Mouse (Mus musculus) heart, adult 11 months (tissue): ENCODE results near the gene Por.

Experiments used
- DNase-seq: peaks from one replicate; pipeline ENCODE4 v3.0.0; 2022

Por gene

DNA sequence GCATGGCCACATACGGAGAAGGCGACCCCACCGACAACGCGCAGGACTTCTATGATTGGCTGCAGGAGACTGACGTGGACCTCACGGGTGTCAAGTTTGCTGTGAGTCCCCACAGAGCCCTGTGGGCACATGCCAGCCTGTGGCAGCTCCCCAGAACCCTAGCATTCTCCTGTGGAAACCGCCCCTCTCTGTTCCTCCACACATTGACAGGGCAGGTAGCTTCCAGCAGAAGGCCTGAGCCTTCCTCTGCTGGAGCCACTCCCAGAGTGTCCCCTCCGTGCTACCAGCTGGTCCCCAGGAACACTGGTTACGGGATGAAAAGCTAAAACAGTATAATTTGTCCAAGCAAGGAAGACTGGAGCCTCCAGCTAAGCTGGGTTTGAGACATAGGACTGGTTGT lies 60.4 kb downstream of the Por start:
- no peak for DNase-seq

DNA sequence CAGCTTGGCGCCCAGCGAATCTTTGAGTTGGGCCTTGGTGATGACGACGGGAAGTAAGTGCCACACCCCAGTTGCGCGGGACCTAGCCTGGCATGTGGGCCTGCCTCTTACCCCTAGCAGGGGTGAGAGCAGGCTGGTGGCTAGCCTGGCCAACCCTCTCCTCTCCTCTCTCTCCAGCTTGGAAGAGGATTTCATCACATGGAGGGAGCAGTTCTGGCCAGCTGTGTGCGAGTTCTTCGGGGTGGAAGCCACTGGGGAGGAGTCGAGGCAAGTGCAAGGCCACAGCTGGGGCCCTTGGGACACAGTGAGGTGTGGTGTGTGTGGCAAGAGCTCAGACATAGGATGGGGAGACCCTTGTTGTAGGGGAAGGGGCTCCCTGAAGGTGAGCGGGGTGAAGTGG lies 61.1 kb downstream of the Por start:
- DNase-seq = peak; percentile 92

DNA sequence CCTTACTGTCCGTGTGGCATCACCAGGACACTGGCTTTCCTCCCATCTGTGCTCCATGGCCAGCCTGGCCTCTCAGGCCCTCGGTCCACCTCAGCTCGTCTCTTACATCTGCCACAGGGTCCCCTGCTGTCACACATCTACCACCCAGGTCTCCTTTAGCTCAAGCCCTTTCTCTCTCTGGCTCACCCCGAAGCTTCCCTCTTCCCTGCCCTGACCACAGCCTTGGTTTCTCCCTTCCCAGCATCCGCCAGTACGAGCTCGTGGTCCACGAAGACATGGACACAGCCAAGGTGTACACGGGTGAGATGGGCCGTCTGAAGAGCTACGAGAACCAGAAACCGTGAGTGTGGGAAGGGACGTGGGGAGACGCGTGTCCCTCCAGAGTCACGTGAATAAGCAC lies 61.5 kb downstream of the Por start:
- peak; percentile 91 for DNase-seq

DNA sequence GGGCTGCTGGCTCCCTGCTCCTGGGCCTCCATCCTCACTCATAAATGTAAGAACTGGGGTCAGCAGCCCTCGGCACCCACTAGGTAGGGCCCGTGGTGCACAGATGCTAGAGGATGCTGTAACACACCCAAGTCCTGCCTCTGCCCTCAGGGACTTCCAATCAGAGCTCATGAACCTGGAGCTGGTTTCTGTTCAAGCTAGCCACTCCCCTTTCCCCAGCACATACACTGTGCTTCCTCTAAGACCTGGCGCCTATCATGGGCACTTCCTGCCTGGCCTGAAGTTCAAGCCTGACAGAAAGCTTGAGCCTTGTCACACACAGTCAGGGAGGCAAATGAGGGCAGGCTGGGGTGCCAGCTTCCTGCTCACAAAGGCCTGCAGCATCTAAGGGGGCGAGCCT lies 63.2 kb downstream of the Por start:
- no peak for DNase-seq

DNA sequence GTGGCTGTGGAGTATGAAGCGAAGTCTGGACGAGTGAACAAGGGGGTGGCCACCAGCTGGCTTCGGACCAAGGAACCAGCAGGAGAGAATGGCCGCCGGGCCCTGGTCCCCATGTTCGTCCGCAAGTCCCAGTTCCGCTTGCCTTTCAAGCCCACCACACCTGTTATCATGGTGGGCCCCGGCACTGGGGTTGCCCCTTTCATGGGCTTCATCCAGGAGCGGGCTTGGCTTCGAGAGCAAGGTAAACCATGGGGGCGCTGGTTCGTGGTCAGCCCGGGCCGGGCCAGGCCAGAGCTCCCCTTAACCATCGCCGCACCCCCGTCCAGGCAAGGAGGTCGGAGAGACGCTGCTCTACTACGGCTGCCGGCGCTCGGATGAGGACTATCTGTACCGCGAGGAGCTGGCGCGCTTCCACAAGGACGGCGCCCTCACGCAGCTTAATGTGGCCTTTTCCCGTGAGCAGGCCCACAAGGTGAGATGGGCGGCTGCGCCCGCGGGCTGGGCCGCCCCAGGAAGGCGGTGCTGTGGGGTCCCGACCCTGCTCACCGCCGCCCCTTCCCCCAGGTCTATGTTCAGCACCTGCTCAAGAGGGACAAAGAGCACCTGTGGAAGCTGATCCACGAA lies 64.3 kb downstream of the Por start:
- DNase-seq = peak; percentile 94

DNA sequence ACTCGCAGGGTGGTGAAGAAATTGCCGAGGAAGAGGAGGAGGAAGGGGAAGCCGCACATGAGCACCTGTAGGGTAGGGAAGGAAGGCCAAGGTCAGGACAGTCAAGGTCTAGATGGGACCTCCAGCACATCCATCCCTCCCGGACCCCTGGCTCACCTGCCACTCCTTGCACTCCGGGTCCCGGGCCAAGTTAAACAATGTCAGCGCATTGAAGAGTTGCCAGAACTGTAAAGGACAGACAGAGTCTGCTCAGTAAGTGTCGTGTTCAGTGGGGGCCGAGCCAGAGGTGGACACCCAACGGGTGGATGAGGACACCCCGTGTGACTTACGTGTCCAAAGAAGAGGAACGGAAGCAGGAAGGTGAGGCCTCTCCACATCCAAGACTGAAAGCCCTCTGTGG lies 65.9 kb downstream of the Por start:
- DNase-seq = no peak

DNA sequence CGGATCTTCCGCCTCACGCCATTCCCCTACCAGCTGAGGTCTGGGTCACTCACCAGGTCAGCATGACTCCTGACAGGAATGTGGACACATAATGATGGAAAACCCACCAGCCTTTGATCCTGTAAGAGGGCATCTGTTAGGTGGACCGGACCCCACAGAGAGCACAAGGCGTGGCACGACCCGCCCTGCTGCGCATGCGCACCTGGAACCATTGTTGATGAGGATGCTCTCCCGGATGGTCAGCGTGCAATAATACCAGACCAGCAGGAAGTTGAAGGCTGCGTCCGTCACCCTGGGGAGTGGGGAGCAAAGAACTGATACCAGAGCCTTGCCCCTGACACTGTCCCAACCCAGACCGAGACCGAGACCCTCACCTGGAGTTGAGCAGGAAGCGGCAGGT lies 66.7 kb downstream of the Por start:
- DNase-seq = no peak

DNA sequence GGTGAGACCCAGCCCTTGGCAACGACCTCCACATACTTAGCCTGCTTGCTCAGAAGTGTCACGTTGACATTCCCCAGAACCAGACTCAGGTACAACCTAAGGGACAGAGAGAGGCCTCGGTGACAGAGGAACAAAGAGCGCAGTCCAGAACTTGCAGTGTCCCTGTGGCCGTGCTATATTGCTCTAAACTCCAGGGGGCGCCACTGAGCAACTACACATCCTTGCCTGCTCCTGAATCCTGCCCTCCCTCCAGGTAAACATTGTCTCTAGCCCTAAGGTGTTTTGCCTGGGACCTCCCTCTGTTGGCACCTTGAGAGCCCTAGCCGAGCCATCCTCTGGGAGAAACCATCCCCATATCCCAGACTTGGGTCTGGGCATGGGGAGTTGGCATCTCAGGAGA lies 67.3 kb downstream of the Por start:
- DNase-seq = no peak

DNA sequence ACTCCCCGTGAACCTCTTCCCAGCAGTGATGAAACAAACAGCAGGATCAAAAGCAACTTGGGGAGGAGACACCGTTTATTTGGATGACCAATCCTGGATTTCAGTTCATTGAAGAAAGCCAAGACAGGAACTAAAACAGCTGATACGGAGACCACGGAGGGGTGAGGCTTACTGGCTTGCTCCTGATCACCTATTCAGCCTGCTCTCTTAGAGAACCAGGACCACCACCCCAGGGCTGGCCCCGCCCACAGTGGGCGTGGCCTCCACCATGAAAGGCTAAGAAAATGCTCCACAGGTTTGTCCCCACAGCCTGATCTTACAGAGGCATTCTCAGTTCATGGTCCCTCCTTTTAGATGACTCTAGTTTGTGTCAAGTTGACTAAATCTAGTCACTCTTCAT lies 68.4 kb downstream of the Por start:
- DNase-seq = no peak

DNA sequence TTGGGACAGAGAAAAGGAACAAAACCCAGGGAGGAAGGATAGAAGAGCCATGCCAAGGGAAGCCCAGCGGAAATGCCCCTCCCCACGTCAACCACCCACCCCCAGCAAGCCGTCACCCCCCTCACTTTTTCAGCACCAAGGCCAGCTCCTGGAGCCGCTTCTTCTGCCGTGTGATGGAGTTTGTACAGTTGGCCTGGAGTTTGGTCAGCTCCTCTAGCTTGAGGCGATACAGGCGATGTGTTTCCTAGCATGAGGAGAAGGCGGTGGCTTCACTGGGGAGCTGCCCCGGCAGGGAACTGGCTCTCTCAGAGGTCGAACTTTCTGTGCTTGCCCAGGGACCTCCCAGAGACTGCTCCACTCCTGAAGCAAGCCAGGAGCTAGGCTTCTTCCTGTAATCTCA lies 72.3 kb downstream of the Por start:
- DNase-seq = no peak

DNA sequence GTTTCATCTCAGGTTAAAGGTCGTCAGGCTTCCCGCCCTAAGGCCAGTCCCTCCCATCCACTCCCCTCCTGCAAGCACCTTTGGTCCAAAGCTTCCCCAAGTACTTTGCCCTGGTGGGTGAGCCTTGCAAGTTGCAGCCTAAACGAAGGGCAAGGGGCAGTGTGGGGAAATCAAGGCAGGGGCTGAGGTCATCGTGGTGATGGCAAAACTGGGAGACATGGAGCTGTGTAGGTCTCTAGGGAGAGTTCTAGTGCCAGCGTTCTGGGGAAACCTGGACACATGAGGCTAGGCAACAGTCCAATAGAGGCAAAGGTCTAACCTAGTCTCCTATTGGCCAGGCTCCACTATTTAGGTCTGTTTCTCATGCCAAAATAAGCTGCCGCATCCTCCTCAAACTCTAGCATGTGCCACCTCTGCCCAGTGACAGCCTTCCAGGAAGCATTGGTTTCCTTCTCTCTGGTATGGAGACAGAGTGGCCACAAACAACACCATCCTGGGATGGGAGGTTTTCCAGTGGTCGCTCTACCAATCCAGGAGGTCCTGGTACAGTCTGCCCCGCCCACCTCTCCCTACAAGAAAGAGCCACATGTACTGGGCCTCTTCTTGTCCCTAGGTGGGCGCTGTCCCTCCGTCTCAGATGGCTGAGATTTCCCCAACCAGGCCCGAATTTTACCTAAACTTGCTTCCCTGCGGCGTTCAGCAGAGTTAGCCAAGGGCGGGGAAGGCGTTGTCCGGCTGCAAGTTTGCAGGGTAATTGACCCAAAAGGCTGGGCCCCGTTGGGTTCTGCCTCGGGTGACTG lies 73.3 kb downstream of the Por start:
- peak; percentile 94 for DNase-seq

DNA sequence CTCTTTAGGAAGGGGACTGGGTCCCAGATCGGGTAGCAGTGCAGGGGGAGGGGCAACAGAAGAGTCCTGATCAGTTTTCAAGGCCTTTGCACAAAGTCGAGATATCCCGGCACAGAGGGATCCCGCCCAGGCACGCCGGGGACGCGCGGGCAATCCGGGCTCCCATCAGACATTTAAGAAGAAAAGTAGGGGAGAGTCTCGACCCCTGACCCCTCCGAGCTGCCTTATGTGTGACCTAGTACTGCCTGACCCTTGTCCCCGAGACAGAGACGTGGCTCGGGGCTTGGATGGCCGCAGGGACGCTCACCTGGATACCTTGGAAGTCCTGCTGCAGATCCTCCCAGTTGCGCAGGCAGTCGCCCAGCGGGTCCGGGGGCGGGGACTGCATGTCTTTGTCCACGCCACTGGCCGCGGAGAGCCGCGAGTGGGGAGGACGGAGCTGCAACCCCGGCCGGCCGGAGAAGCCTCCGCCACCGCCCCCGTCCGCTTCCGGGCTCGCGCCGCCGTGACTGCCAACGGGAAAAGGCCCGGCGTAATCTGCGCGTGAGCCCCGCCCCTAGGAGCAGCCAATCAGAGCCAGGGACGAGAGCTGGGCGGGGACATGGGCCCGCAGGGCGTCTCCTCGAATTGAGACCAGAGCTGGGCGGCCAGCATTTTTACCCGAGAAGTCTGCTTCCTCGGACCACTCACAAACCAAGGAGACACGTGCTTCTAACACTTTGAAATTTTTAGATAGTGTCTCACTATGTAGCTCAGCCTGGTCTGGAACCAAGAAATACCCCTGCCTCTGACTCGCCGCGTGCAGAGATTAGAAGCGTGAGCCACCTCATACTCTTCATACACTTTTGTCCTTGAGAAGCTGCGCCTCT lies 74.1 kb downstream of the Por start, which contains the start of gene Tmem120a:
Gene Tmem120a, minus strand, starts transcription at position 708 of the 869 bp plus-strand sequence.
- DNase-seq = peak; percentile 100

DNA sequence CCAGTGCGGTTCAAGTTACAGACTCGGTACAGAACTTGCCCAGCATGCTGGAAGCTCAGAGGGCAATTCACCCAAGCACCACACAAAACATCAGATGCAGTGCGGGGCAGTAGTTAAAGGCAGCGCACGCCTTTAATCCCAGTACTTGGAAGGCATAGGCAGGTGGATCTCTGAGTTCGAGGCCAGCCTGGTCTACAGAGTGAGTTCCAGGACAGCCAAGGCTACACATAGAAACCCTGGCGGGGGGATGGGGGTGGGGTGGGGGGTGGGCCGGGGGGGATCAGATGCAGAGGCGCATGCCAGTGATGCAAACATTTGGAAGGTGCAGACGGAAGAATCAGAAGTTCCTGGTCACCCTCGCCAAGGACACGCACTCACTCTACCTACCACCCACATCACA lies 74.9 kb downstream of the Por start:
- peak; percentile 93 for DNase-seq

DNA sequence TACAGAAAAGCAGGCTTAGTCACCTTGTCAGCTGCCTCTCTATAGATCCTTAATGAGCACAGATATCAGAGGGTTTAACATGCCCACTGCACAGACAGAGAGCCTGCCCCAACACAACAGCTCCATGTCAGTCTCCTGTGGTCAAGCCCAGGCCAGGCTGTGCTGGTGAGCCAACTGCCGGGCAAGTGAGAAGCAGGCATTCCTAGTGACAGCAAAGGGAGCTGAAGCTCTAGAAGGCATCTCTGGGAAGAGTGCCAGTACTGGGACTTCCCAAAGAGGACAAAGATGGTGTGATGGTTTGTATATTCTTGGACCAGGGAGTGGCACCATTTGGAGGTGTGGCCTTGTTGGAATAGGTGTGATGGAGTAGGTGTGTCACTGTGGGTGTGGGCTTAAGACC lies 81.2 kb downstream of the Por start:
- peak; percentile 84 for DNase-seq

DNA sequence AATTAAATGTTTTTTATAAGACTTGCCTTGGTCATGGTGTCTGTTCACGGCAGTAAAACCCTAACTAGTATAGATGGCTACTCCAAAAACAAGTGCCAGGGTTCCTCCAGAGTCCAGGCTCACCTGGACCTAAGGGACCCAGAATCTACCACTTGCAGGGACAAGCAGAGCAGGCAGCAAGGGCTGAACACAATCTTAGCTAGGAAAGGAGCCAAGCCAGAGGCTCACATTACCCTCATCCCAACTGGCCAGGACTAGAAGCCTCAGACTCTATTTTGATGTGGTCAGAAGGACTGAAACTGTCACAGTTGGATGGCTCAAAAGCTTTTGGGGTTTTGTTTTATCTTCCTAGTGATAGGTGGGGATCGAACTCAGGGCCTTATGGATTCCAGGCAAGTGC lies 81.8 kb downstream of the Por start:
- DNase-seq = no peak

DNA sequence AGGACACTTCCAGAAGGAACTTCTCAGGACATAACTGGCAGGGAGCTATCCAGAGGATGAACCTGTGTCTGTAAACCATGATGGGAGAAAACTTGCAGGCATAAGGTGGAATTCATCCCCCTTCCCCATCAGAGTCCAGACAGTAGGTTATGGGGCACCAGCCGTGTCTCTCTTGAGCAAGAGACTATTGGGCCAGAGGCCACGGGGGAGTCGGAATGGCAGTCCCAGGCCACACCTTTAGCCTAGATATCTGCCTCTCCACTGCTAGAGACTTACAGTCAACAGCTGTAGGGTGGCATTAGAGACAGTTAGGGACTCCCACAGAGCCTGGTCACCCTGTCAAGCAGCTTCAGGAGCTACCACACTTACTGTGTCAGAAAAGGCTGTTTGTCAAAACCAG lies 92.0 kb downstream of the Por start:
- no peak for DNase-seq

DNA sequence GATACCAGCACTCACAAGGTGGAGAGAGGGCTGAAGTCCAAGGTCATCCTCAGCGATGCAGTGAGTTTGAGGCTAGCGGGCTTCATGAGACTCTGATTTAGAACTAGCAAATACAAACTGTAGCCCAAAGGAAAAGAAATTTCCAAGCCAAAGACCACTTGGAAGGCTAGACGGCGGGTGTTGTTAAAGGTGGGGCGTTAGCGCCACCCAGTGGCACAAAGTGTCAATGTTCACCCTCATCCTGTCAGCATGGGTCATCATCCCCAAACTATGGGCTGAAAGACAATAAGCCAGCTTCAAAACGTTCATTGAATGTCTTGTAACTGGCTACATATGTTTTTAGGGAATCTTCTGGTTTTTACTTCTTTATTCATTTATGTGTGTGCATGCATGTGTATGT lies 93.7 kb downstream of the Por start:
- peak; percentile 95 for DNase-seq

DNA sequence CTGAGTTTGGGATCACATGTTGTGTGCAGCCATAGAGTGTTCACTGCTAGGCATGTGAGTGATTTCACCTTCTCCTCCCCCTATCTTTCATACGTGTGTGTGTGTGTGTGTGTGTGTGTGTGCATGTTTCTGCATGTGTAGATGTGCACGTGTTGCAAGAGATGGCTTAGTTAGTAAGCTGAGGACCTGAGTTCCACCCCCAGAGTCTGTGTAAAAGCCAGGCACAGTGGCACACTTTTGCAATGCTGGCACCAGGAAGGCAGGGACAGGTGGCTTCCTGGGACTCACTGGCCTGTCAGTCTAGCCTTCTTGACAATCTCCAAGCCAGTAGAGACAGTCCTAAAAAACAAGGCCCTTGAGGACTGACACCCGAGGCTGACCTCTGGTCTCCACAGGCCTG lies 95.1 kb downstream of the Por start:
- DNase-seq = no peak

DNA sequence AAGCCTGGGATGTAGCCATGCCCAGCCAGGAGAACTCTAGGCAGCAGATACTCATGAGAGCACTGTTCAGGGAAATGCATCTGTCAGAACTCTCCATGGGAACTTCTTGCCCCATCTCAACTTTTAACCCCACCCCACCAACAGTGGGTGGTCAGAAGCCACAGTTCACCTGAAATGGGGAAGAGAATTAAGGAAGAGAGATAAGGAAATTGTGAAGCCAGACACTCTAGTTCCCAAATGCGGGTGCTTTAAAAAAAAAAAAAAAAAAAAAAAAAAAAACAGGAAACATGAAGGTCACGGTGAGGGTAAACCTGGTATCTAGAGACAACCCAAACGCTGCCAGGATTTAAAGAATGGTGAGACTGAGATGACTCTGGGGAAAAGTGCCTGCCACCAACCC lies 102.7 kb downstream of the Por start:
- DNase-seq = no peak

DNA sequence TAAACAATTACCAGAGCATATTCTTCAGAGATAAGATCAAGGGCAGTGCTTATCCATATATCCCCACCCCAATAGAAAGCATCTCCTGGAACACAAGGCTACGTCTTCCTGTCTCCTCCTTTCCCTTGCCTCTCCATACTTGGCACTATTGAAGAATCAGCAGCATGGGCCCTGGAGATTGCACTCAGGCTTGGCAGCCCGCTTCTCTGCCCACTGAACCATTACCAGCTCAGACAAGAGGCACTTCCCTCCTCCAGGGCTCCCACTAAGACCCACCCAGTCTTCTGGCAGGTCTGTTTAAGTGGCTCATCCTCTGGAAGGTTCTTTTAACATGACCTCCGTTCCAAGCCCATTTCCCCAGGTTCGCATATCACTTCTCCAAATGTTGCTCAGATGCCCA lies 106.7 kb downstream of the Por start:
- DNase-seq = no peak

DNA sequence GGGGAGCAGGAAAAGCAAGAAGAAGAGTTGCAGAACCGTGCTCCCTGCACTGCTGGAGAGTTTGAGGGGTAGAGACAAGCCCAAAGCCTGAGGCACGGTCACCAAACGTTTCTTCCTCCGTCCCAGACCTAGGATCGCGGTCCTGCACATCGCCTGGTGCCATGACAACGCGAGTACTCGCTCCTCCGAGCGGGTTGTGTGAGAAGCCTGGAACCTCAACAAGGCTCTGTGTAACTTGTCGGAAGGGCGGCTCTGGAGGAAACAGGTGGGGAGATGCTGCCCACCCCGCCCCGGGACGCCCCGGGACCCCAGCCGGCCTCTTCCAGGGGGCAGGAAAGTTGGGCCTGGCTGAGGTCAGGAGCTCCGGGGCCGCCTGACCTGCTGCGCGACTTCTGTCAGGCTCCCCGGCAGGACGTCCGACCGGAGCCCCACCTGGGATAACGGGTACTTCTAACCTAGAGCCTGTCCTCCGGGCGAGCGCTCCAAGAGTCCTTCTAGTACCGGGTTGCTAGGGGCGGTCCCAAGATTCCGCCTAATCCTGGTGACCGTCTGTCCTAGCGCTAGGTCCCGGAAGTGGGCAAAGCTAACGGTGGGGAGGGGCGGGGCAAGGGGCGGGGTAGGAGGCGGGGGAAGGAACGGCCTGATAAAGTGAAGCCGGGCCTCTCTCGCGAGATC lies 108.1 kb downstream of the Por start, which contains the start of gene Styxl1:
Gene Styxl1, minus strand, starts transcription at position 590 of the 675 bp plus-strand sequence.
- no peak for DNase-seq

DNA sequence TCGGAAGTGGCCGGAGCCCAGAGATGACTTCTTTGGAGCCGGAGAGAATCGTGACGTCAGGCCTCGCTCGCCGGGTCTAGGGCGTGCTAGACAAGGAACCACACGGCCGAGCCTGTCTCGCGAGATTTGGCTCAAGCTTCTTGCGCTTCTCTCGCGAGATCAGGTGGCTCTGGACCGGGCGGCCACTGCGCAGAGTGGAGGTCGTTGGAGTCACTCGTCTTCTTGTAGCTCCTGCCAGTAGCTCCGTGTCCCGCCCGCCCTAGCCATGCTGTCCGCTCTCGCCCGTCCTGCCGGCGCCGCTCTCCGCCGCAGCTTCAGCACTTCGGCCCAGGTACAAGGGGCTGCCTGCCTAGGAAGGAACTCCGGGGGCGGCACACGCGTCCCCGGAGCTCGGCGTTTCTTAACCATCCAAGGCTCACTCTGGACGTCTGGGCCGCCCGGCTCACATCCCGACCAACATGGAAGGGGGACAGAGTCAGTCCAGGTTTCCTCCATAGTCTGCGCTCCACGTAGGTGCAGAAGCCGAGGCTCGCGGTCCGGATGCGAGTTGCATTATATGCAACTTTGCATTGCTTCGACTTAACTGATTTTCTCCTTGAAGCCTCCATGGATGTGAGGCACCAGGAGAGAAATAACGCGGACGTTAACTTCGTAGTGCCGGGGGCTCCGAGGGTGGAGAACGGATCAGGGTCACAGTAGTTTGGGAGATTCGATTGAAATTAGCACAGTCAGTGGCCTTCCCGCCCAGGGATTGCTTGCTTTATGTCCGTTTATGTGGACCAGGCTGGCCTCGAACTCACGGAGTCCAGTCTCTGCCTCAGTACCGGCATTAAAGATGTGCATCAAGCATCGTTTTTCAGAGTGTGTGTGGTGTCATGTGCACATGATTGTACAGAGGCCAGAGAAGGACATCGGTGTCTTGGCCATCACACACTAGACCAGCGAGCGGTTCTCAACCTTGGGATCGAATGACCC lies 108.9 kb downstream of the Por start, which contains the start of gene Mdh2:
Gene Mdh2, plus strand, starts transcription at position 10 of the 975 bp plus-strand sequence.
- peak; percentile 100 for DNase-seq
